Mouse (Mus musculus): ENCODE measurements at regions not wholly inside any gene's neighbourhood (a gene's known extent, or its start where the extent isn't known, plus 50 kb on each side); places are given as distances from the start of the nearest gene placed in this dataset.

GRCm38 (mm10) chr8:89185314-89185713 lies 141.4 kb upstream of the Sall1 start:
- DNase-seq (ENCODE audit: low spot score) = no peak

- DNase-seq (ENCODE audit: low spot score) = no peak
Observed at GRCm38 (mm10) chr8:89175631-89176030, 131.7 kb upstream of the Sall1 start.

GRCm38 (mm10) chr8:89171561-89171960 lies 127.6 kb upstream of the Sall1 start:
- DNase-seq (ENCODE audit: low spot score) = no peak

GRCm38 (mm10) chr8:89169484-89169883 lies 125.5 kb upstream of the Sall1 start:
- no peak for DNase-seq (ENCODE audit: low spot score)

- DNase-seq (ENCODE audit: low spot score) = no peak
Observed at GRCm38 (mm10) chr8:89167026-89167425, 123.1 kb upstream of the Sall1 start.

GRCm38 (mm10) chr8:89156909-89157308 lies 112.9 kb upstream of the Sall1 start:
- DNase-seq (ENCODE audit: low spot score) = no peak

GRCm38 (mm10) chr8:89153605-89154004 lies 109.6 kb upstream of the Sall1 start:
- no peak for DNase-seq (ENCODE audit: low spot score)

- no peak for DNase-seq (ENCODE audit: low spot score)
Observed at GRCm38 (mm10) chr8:89152867-89153595, 109.1 kb upstream of the Sall1 start.

- DNase-seq (ENCODE audit: low spot score) = no peak
Observed at GRCm38 (mm10) chr8:89152331-89152730, 108.4 kb upstream of the Sall1 start.

- no peak for DNase-seq (ENCODE audit: low spot score)
Observed at GRCm38 (mm10) chr8:89150952-89151351, 107.0 kb upstream of the Sall1 start.

- DNase-seq (ENCODE audit: low spot score) = no peak
Observed at GRCm38 (mm10) chr8:89141529-89142235, 97.7 kb upstream of the Sall1 start.

- DNase-seq (ENCODE audit: low spot score) = no peak
Observed at GRCm38 (mm10) chr8:89139876-89140275, 95.9 kb upstream of the Sall1 start.

- no peak for DNase-seq (ENCODE audit: low spot score)
Observed at GRCm38 (mm10) chr8:89138416-89139125, 94.6 kb upstream of the Sall1 start.

GRCm38 (mm10) chr8:89134581-89135484 lies 90.9 kb upstream of the Sall1 start:
- DNase-seq (ENCODE audit: low spot score) = no peak

GRCm38 (mm10) chr8:89134058-89134457 lies 90.1 kb upstream of the Sall1 start:
- DNase-seq (ENCODE audit: low spot score) = no peak

GRCm38 (mm10) chr8:89121051-89121450 lies 77.1 kb upstream of the Sall1 start:
- no peak for DNase-seq (ENCODE audit: low spot score)

- no peak for DNase-seq (ENCODE audit: low spot score)
Observed at GRCm38 (mm10) chr8:89107895-89108660, 64.1 kb upstream of the Sall1 start.

GRCm38 (mm10) chr8:89106346-89106745 lies 62.4 kb upstream of the Sall1 start:
- no peak for DNase-seq (ENCODE audit: low spot score)

- no peak for DNase-seq (ENCODE audit: low spot score)
Observed at GRCm38 (mm10) chr8:89097396-89097795, 53.4 kb upstream of the Sall1 start.

Measured in T-cell, adult 2 months (primary cell).